Mouse (Mus musculus): ENCODE data around the gene Ccdc155.

GRCm38 (mm10) chr7:45193871-45194785 lies 10.6 kb downstream of the Ccdc155 start:
- TF ChIP-seq CTCF (IDR thresholded peaks at IDR 0.05; ENCODE audit: insufficient read depth, low read length) (no peak), POLR2A (IDR thresholded peaks at IDR 0.05; ENCODE audit: borderline replicate concordance, extremely low read depth, low read depth, low read length) (peak; percentile 34; the same call in 1 of the 2 replicates)
